10 mouse cellular contexts compared by ENCODE assay signal in genomic region chr16:44542029-44542690, GRCm38 (mm10). TPM values are rescaled to one million over a fixed set of nuclear protein-coding genes. Genes with fewer than 3 reads are reported as not detected.
DNase-seq lines count a peak whose midpoint lies in the region; ATAC-seq lines count a peak whose summit lies in the region.
"Had no signal": no experiment of that assay in that cellular context is flagged by ENCODE, and none has a peak within 500 bp of the region (broad histone marks: within the 10 kb centered on the region; RNA-seq: fewer than 3 reads in every experiment).

No protein-coding gene starts in this region.

- no peak overlapping the region for H3K9ac ChIP-seq in forebrain, embryonic 15.5 days (replicated peaks)
- H3K9ac ChIP-seq: liver, embryonic 15.5 days had no signal

- 0 out of 2 replicates have a peak, but pooled peaks have one; percentile 20 for ATAC-seq in forebrain, embryonic 15.5 days (replicated peaks)

- no peaks in the 10 kb centered on the region for H3K9me3 ChIP-seq in embryonic facial prominence, embryonic 10.5 days
- no peaks in the 10 kb centered on the region for H3K9me3 ChIP-seq in forebrain, embryonic 15.5 days
- no peaks in the 10 kb centered on the region for H3K9me3 ChIP-seq in midbrain, embryonic 10.5 days (replicated peaks)
- H3K9me3 ChIP-seq: liver, embryonic 15.5 days had no signal

- H3K36me3 ChIP-seq in embryonic facial prominence, embryonic 10.5 days (replicated peaks): peaks cover 6% of the 10 kb centered on the region
- H3K36me3 ChIP-seq in forebrain, embryonic 15.5 days: no peaks in the 10 kb centered on the region
- H3K36me3 ChIP-seq in midbrain, embryonic 10.5 days: peaks cover 21% of the 10 kb centered on the region
- H3K36me3 ChIP-seq: liver, embryonic 15.5 days had no signal

- H3K27me3 ChIP-seq in embryonic facial prominence, embryonic 10.5 days (replicated peaks; ENCODE audit: low read depth, poor library complexity, severe bottlenecking): no peaks in the 10 kb centered on the region
- H3K27me3 ChIP-seq in forebrain, embryonic 15.5 days: no peaks in the 10 kb centered on the region
- H3K27me3 ChIP-seq in midbrain, embryonic 10.5 days (ENCODE audit: low read depth, poor library complexity, severe bottlenecking): no peaks in the 10 kb centered on the region
- H3K27me3 ChIP-seq: liver, embryonic 15.5 days had no signal

- H3K4me1 ChIP-seq in embryonic facial prominence, embryonic 10.5 days: peaks cover 88% of the 10 kb centered on the region
- H3K4me1 ChIP-seq in forebrain, embryonic 15.5 days: peaks cover 79% of the 10 kb centered on the region
- peaks cover 98% of the 10 kb centered on the region for H3K4me1 ChIP-seq in midbrain, embryonic 10.5 days
- H3K4me1 ChIP-seq: liver, embryonic 15.5 days had no signal

- no peak overlapping the region for H3K4me3 ChIP-seq in embryonic facial prominence, embryonic 10.5 days
- H3K4me3 ChIP-seq in forebrain, embryonic 15.5 days: no peak overlapping the region
- H3K4me3 ChIP-seq in midbrain, embryonic 10.5 days: no peak overlapping the region; the same call in 1 of the 2 replicates
- H3K4me3 ChIP-seq: erythroblast, embryonic 14.5 days; liver, embryonic 15.5 days had no signal

- peak overlapping the region; percentile 73 for H3K27ac ChIP-seq in embryonic facial prominence, embryonic 10.5 days (replicated peaks)
- no peak overlapping the region; the same call in 1 of the 2 replicates for H3K27ac ChIP-seq in forebrain, embryonic 15.5 days (replicated peaks)
- peak overlapping the region; percentile 72 for H3K27ac ChIP-seq in midbrain, embryonic 10.5 days (replicated peaks)
- H3K27ac ChIP-seq: liver, embryonic 15.5 days had no signal

- H3K4me2 ChIP-seq in forebrain, embryonic 15.5 days (replicated peaks): no peak overlapping the region
- H3K4me2 ChIP-seq: liver, embryonic 15.5 days had no signal

- WGBS in embryonic facial prominence, embryonic 10.5 days: 46% methylated on average over 3 of the region's 3 CpGs
- 44% methylated on average over 3 of the region's 3 CpGs for WGBS in forebrain, embryonic 15.5 days
- WGBS in midbrain, embryonic 10.5 days: 46% methylated on average over 3 of the region's 3 CpGs

- DNase-seq in kidney, postnatal 10 days: peak; percentile 47
- DNase-seq in kidney, postnatal 25 days: no peak
- DNase-seq in embryonic facial prominence, embryonic 10.5 days (ENCODE audit: low spot score): no peak
- no peak for DNase-seq in midbrain, embryonic 10.5 days (ENCODE audit: low spot score)
- no peak for DNase-seq in spleen, adult 12 weeks (ENCODE audit: low spot score)
- no peak for DNase-seq in natural killer cell, adult 2 months (ENCODE audit: low spot score in 2 of 2)
- no peak for DNase-seq in frontal cortex, postnatal 25 days (ENCODE audit: low spot score in 2 of 2)

RNA-seq across cellular contexts. Expression of gene Boc, which starts 16.5 kb away (rescaled TPM):
- 14.2 and 14.3 TPM in 2 replicates for polyA plus RNA-seq in embryonic facial prominence, embryonic 10.5 days (2016; fragmentation: Nextera tagmentation; extraction: Ambion mirVana)
- polyA plus RNA-seq in forebrain, embryonic 15.5 days (2015; fragmentation: Nextera tagmentation; extraction: Ambion mirVana): 15.3 and 16.9 TPM in 2 replicates
- 30.8 and 37.1 TPM in 2 replicates for polyA plus RNA-seq in midbrain, embryonic 10.5 days (2016; fragmentation: Nextera tagmentation; extraction: Ambion mirVana)
- polyA plus RNA-seq: erythroblast, embryonic 14.5 days had no signal
